Mouse (Mus musculus) neural tube, embryonic 13.5 days (tissue): ENCODE data around the gene Oog3. TPM values are rescaled to one million over a fixed set of nuclear protein-coding genes. Genes with fewer than 3 reads are reported as not detected.

Source experiments
- ATAC-seq: fragments of 200-750 bp; cut with Nextera tagmentation; 2 replicates; pipeline ENCODE4 v1.8.0; 2017; ENCODE audit warnings: low read depth, mild to moderate bottlenecking, moderate TSS enrichment, moderate library complexity
- H3K27ac ChIP-seq: fragments of 300-500 bp; sonication (generic); replicated peaks from 2 replicates; pipeline ENCODE4 v1.5.1; 2015; ENCODE audit warnings: moderate library complexity, mild to moderate bottlenecking, inconsistent platforms
- H3K27me3 ChIP-seq: fragments of 300-500 bp; sonication (generic); 2 replicates; pipeline ENCODE4 v1.6.1; 2015; ENCODE audit warnings: mild to moderate bottlenecking, inconsistent platforms
- H3K36me3 ChIP-seq: fragments of 300-500 bp; sonication (generic); 2 replicates; pipeline ENCODE4 v1.6.1; 2015; ENCODE audit warnings: mild to moderate bottlenecking, inconsistent platforms
- H3K4me1 ChIP-seq: fragments of 300-500 bp; sonication (generic); replicated peaks from 2 replicates; pipeline ENCODE4 v1.6.1; 2015; ENCODE audit warnings: inconsistent platforms
- H3K4me2 ChIP-seq: fragments of 300-500 bp; sonication (generic); 2 replicates; pipeline ENCODE4 v1.6.1; 2015; ENCODE audit warnings: inconsistent platforms, mild to moderate bottlenecking, moderate library complexity
- H3K4me3 ChIP-seq: fragments of 300-500 bp; sonication (generic); 2 replicates; pipeline ENCODE4 v1.5.1; 2015; ENCODE audit warnings: mild to moderate bottlenecking, inconsistent platforms
- H3K9ac ChIP-seq: fragments of 300-500 bp; sonication (generic); 2 replicates; pipeline ENCODE4 v1.6.1; 2015; ENCODE audit warnings: moderate library complexity, mild to moderate bottlenecking, inconsistent platforms
- H3K9me3 ChIP-seq: fragments of 300-500 bp; sonication (generic); 2 replicates; pipeline ENCODE4 v1.6.1; 2016; ENCODE audit warnings: inconsistent platforms
- WGBS: fragments of 180-500 bp; shearing (Covaris S2); methylation state at CpG from one replicate; pipeline ENCODE4 v1.1.7; 2015; 5-methylcytosine and 5-hydroxymethylcytosine counted together
- polyA plus RNA-seq: library from polyadenylated mRNA; unstranded; fragments of >200 nt; fragmentation: Nextera tagmentation; extraction: Ambion mirVana; gene quantifications from 2 replicates; pipeline ENCODE4 v1.2.1, GENCODE M21; 2015

Oog3 gene
- not detected in 2 replicates for polyA plus RNA-seq

GRCm38 (mm10) chr4:144162563-144162962, at the start of gene Oog3:
Gene Oog3 (minus strand): TSS chr4:144162663.
- WGBS: 89% methylated on average over 1 of the region's 1 CpGs
- no peaks in the 10 kb centered on the region for H3K4me1 ChIP-seq
- H3K4me2 ChIP-seq: no peak within 1 kb of the TSS
- no peak within 1 kb of the TSS for H3K27ac ChIP-seq
- H3K36me3 ChIP-seq: no peaks in the 10 kb centered on the region
- H3K27me3 ChIP-seq: no peaks in the 10 kb centered on the region
- no peak within 1 kb of the TSS for H3K4me3 ChIP-seq
- no peak within 1 kb of the TSS for H3K9ac ChIP-seq
- peaks cover 52% of the 10 kb centered on the region for H3K9me3 ChIP-seq
- no peak for ATAC-seq

GRCm38 (mm10) chr4:144190419-144190818, 28.0 kb upstream of the Oog3 start, which contains the start of gene Oog2:
Gene Oog2 (plus strand): TSS chr4:144190719.
- no peak within 1 kb of the TSS for H3K9ac ChIP-seq
- H3K4me1 ChIP-seq: no peaks in the 10 kb centered on the region
- no peak within 1 kb of the TSS for H3K4me3 ChIP-seq
- no peaks in the 10 kb centered on the region for H3K27me3 ChIP-seq
- H3K36me3 ChIP-seq: no peaks in the 10 kb centered on the region
- H3K9me3 ChIP-seq: peaks cover 48% of the 10 kb centered on the region
- no peak within 1 kb of the TSS for H3K4me2 ChIP-seq
- WGBS: 67% methylated on average over 1 of the region's 1 CpGs
- ATAC-seq: no peak
- no peak within 1 kb of the TSS for H3K27ac ChIP-seq

Other genes starting within 250 kb of the Oog3 start
- not detected in 2 replicates for gene Pramef25, start 211.6 kb downstream of the Oog3 start, polyA plus RNA-seq
- gene Gm13101, start 195.7 kb downstream of the Oog3 start, polyA plus RNA-seq: not detected in 2 replicates
- gene Pramef17, start 168.3 kb downstream of the Oog3 start, polyA plus RNA-seq: not detected in 2 replicates
- not detected in 2 replicates for gene Pramel4, start 103.5 kb downstream of the Oog3 start, polyA plus RNA-seq
- gene Gm13102, start 56.2 kb downstream of the Oog3 start, polyA plus RNA-seq: not detected in 2 replicates
- gene Oog2, start 28.1 kb upstream of the Oog3 start, polyA plus RNA-seq: not detected in 2 replicates
- gene C87977, start 50.7 kb upstream of the Oog3 start, polyA plus RNA-seq: not detected in 2 replicates
- gene Pramel5, start 117.8 kb upstream of the Oog3 start, polyA plus RNA-seq: not detected in 2 replicates
- not detected in 2 replicates for gene Gm13128, start 167.6 kb upstream of the Oog3 start, polyA plus RNA-seq
- not detected in 2 replicates for gene Gm13119, start 195.3 kb upstream of the Oog3 start, polyA plus RNA-seq
- gene Pramef20, start 215.3 kb upstream of the Oog3 start, polyA plus RNA-seq: not detected in 2 replicates
- gene Pramef12, start 245.8 kb upstream of the Oog3 start, polyA plus RNA-seq: not detected in 2 replicates